Mouse (Mus musculus): ENCODE results near the gene Olfr914.

Olfr914 gene

DNA sequence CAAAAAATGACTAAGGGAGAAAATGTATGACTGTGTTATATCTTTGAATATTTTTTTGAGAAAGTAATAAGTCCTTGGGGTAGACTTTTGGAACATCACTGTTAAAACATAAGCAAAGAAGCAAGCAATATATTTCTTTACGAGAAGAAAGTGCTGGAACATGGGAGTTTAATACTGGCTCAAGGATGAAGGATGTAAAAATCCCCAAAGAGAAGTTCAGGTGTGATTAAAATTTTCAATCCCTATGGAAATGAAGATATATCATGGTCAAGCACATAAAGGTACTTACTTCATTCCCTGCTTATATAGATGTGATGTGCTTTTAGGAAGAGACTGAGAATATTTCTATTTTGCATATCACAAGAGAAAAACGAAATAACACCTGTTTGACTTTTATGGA is at the start of gene Olfr914:
Gene Olfr914, plus strand, starts transcription at position 301 of the 400 bp plus-strand sequence.
- no peak for DNase-seq

DNA sequence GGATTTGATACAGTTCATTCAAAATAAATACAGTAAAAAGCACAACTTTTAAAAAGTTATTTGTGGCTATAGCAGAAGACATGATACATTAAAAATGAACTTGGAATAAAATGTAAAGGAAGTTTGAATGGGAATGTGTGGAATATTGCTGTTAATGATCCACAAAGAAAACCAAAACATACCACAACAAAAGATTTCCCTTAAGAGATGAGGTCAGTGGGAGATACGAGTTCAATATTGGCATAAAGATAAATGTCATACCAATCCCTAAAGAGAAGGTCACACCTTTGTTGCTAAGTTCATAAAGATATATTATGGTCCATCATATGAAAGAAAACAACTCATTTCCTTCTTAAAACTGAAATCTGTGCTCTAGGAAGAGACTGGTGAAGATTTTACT is 25.0 kb upstream of the Olfr914 start, which contains the start of gene Olfr912:
Gene Olfr912, plus strand, starts transcription at position 301 of the 400 bp plus-strand sequence.
- no peak for DNase-seq

DNA sequence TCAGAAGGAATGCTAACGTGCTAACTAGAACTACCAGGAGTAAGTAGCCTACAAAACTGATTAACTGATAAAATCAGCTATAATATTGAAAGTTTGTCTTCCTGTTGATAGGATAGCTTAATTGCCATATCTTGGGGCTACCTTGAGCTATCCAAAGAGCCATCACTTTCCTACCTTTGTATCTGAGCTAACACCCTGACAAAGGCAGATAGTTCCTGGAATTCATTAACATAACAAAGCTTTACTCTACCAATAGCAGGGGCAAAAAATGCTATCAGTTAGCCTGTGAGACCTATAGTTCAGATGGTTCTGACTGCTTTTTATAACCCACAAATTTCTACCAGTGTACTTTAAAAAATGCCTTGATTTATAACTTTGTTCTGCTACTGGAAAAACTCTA is 13.8 kb upstream of the Olfr914 start:
- DNase-seq, result no peak

DNA sequence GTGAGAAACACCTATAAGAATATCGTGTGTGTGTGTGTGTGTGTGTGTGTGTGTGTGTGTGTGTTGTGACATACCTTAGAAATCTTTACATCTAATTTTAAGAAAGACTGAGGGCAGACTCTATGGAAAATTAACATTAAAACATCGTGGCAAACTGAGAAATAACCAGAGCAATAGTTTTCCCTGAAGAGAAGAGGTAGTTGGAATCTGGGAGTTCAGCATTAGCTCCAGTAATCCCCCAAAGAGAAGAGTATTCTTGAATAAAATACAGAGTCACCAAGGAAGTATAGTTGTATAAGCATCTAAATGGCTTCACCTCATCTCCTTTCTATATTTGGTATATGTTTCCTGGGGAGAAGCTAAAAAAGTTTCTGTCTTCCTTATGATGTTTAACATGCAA is 12.4 kb upstream of the Olfr914 start, which contains the start of gene Olfr913:
Gene Olfr913, plus strand, starts transcription at position 301 of the 400 bp plus-strand sequence.
- no peak for DNase-seq

DNA sequence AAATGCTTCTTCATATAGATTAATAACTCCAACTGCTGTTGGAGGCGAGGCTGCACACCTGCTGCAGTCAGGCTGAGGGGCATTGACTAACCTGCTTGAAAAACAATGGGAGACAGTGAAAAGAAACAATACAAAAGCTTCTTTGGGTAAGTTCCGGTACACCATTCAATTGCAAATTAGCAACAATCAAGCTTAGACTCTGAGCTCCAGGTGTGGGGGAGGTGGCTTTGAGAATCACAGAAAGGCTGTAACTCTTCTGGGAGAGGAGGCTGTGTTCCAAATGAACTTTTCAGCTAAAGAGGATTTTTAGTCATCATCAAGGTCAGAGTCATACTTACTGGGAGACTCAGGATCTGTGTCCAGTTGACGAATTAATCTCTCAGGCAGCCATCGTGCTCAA is 27.5 kb downstream of the Olfr914 start:
- DNase-seq, result no peak

DNA sequence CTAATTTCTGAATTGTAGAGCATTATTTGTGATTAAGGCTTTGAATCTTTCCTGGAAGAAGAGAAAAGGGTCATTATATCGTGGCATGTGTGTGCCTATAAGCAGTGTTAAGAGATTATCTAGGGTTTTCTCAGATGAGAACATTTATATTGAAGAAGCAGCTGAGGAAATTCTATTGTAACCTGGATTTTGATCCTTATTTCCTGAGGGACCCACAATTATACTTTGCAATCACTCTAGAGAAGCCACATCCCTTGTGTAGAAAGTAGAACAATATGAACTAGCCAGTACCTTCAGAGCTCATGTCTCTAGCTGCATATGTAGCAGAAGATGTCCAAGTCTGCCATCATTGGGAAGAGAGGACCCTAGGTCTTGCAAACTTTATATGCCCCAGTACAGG is 54.9 kb downstream of the Olfr914 start, which contains the start of gene Olfr916:
Gene Olfr916, minus strand, starts transcription at position 101 of the 400 bp plus-strand sequence.
- no peak for DNase-seq
